Mouse (Mus musculus) cortical plate, adult 2 months (tissue): ENCODE results near the gene Ampd3. TPM values are rescaled to one million over a fixed set of nuclear protein-coding genes. Genes with fewer than 3 reads are reported as not detected.
A peak's percentile ranks its signal among the peaks of the same experiment; 100 is the strongest.

Experiments
- H3K27ac ChIP-seq: fragments of 200-500 bp; 2 replicates; pipeline ENCODE4 v1.5.1; 2012; ENCODE audit warnings: low read length, control low read depth, inconsistent platforms; ENCODE audit not compliant: insufficient read depth
- H3K4me1 ChIP-seq: fragments of 200-500 bp; 2 replicates; pipeline ENCODE4 v1.6.1; 2011; ENCODE audit warnings: low read length; ENCODE audit not compliant: control insufficient read depth, insufficient read depth
- H3K4me3 ChIP-seq: fragments of 200-500 bp; 2 replicates; pipeline ENCODE4 v1.5.1; 2011; ENCODE audit warnings: mild to moderate bottlenecking, low read length, control low read depth; ENCODE audit not compliant: insufficient read depth
- CTCF ChIP-seq: fragments of 200-500 bp; IDR thresholded peaks from 2 replicates; pipeline ENCODE4 v1.5.1; 2011; ENCODE audit warnings: mild to moderate bottlenecking, control low read depth, low read length; ENCODE audit not compliant: insufficient read depth; ENCODE audit errors: extremely low read depth
- POLR2A ChIP-seq: fragments of 200-500 bp; IDR thresholded peaks from 2 replicates; pipeline ENCODE4 v1.6.1; 2011; ENCODE audit warnings: mild to moderate bottlenecking, low read length, control low read depth; ENCODE audit not compliant: insufficient read depth; ENCODE audit errors: extremely low read depth
- polyA plus RNA-seq: library from polyadenylated mRNA; depleted of rRNA; stranded (reverse); fragments of >200 nt; gene quantifications from 2 replicates; pipeline ENCODE4 v1.2.3, GENCODE M21; 2012

Gene Ampd3
- polyA plus RNA-seq, 1 experiment: 22.0 TPM

DNA sequence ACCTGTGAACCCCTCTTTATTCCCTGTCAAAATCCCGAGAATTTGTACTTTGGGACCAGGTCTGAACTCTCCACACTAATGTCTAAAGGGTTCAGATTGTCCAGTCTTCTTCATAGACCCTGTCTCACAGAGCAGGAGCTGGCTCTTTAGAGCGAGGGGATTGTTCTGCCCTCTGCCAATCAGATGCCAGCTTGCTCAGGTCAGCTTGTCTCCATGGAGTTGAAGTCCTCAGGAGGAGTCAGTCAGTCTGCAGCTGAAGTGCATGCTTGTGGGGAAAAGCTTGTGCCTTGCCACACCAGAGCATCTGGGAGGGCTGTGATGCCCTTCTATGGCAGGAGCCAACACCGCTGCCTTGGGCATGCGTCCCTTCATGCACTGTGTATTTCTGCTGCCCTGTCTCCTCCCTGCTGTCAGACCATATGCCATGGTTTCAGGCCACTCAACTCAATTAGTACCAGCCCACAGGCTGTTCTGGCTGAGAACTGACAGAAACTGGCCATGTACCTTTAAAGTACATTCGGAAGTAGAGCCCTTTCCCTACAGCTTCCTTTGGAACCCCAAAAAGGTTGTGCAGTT is 5.3 kb upstream of the Ampd3 start:
- TF ChIP-seq CTCF (no peak), POLR2A (no peak)
- Histone ChIP-seq H3K4me3 (no peak overlapping the region), H3K4me1 (peaks cover under 1% of the 10 kb centered on the region; the same call in 1 of the 2 replicates), H3K27ac (no peak overlapping the region)

DNA sequence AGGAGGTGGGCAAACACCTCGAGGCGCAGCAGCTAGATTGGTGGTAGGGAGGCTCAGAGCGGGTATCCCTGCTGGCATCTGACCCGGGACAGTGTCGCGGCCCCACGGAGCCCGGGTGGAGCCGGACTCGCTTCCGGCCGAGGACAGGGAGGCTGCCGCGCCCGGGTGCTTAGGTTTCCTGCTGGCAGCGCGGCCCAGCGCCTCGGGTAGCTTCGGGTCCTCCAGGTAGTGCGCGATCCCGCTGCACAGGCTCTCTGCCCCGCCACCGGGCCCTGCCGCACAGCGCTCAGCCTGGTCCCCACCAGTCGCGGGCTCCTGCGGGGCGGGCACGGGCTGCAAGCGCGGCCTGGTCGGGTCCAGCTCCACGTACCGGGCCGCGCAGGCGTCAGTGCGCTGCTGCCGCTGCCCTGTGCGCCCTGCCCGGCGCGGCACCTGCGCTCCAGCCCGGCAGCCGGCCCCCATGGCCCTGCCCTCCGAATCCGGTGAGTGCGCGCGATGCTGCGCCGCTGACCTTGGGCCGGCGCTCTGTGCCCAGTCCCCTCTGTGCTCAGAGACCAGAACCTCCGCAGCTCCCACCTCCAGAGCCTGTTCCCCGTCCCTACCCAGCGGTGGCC is 552 bp downstream of the Ampd3 start:
- Histone ChIP-seq H3K27ac (peak overlapping the region; percentile 62), H3K4me1 (peaks cover 6% of the 10 kb centered on the region), H3K4me3 (peak overlapping the region; percentile 49)
- TF ChIP-seq CTCF (no peak), POLR2A (0 out of 2 replicates have a peak, but pooled peaks have one; percentile 4)

DNA sequence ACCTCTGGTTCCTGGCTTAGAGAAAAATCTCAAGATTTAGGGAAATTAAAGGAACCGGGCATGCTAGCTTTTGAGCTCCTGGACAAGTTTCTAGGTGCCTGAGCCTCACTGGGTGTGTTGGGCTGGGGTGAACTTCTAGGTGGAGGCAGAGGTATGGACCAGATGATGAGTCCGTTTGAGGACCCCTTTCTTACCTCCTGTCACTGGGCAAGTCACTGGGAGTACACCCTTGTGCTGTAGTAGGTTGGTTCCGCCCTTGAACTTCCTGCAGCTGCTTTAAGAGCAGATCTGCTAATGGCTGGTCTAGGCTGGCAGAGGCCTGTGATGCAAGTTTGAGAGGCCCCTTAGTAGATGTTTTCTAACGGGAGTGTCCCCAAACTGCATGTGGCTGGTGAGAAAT is 1.1 kb downstream of the Ampd3 start:
- TF ChIP-seq CTCF (no peak), POLR2A (no peak)
- Histone ChIP-seq H3K4me3 (peak overlapping the region; percentile 49), H3K27ac (peak overlapping the region; percentile 62), H3K4me1 (peaks cover 11% of the 10 kb centered on the region)

DNA sequence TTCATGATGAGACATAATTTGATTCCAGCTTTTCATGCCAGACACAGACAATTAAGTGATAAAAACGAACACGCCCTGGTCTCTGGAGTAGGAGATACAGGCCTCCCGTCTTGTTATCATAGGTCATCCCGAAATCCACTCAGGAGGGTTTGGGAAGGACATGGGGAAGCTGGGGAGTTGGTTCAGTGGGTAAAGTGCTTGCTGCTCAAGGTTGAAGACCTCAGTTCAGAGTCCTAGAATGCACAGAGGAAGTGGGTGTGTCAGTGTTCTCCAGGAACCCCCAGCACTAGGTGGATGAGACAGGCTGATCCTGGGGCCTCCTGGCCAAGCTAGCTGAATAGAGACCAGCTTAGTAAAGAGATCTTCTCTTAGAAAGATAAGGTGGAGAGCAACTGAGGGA is 2.9 kb downstream of the Ampd3 start:
- H3K4me1 ChIP-seq: peaks cover 12% of the 10 kb centered on the region
- H3K4me3 ChIP-seq: no peak overlapping the region
- no peak overlapping the region for H3K27ac ChIP-seq
- no peak for TF ChIP-seq POLR2A
- no peak for TF ChIP-seq CTCF

DNA sequence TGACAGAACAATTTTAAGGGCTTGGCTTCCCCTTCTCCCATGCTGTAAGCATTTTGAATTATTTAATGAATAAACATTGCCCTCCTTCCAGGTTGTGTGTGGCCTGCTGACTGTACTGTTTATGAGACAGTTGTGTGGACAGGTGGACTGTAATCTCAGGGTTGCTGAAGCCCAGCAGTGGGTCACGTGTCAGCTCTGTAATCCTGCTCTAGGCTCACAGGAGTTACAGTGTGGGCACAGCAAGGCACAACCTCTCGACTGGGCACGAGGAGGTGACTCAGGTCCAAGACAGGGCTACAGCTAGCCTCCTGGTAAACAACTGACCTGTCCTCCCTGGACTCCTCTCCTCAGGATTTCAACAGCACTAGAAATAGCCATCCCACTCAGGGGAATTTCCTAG is 4.3 kb downstream of the Ampd3 start:
- no peak overlapping the region for H3K27ac ChIP-seq
- peaks cover 12% of the 10 kb centered on the region for H3K4me1 ChIP-seq
- no peak overlapping the region for H3K4me3 ChIP-seq
- TF ChIP-seq CTCF: no peak
- no peak for TF ChIP-seq POLR2A

DNA sequence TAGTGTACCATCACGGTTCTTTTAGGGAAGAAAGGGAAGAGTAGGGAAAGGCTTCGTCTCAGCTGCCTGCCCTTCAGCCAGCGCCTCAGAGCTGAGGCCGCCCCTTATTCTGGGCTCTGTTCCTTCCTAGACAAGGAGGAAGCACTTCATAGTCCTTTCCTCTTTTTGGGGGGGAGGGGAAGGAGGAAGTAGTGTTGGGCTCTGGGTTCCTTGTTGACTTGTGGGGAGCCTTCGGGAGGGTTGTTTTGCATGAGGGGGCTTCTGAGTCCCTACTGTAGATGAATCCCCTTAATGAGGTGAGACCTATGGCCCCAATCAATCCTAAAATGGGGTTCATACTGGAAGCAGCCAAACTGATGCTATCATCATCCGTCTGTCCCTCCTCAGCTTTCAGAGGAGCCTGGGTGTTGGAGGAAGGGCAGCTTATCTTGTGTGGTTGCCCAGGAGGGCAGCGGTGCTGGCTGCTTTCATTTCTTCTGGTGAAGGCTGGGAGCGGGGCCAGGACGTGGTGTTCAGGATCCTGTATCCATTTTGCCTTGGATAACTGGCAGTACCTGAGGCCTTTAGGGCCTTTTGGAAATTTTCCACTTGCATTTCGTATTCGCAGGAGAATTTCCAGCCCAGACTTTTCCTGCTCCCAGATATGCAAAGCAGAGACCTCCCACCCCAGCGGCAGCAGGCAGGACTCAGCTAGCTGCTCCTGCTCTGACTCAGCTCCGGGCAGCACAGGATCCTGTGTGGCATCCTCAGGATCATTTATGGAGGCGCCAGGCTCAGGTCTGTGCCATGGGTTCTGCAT is 5.4 kb downstream of the Ampd3 start:
- Histone ChIP-seq H3K27ac (peak overlapping the region; percentile 86), H3K4me3 (peak overlapping the region; percentile 24), H3K4me1 (peaks cover 9% of the 10 kb centered on the region)
- TF ChIP-seq CTCF (no peak), POLR2A (0 out of 2 replicates have a peak, but pooled peaks have one; percentile 26)

DNA sequence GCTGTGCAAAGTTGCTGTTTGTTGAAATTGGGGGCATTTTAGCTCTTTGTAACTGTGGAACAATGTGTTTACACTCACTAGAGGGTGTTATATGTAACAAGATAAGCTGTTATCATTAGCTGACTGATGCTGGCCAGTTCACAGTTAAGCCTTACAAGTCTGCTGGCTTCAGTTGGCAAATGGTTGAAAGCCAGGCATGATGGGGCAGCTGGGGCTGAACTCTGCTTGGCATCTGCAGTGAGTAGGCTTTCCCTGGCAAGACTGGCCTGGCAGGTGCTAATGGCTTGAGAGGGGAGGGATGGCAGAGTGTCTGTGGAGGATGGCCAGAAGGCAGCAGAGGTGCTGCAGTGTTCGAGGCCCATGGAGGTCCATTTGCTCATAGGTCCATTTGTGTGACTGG is 6.1 kb downstream of the Ampd3 start:
- H3K27ac ChIP-seq: peak overlapping the region; percentile 86
- peak overlapping the region; percentile 24 for H3K4me3 ChIP-seq
- H3K4me1 ChIP-seq: peaks cover 9% of the 10 kb centered on the region
- TF ChIP-seq CTCF: no peak

DNA sequence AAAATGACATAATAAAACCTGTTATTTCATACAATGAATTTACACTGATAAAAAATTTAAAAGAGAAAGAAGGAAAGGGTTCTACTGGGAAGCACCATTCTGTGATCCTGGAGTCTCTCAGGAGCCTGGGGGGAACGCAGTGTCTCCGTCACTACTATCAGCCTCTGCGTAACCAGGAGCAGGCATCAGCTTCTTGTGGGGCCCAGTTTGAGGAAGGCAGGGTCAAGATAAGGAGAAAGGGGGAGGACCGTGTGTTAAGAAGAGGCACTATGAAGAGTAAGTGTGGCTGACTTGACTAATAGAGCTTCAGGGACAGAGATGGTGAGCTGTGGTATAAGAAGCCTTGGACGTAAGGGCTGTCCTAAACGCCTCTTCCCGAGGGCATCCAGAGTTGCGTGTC is 6.7 kb downstream of the Ampd3 start:
- TF ChIP-seq POLR2A (no peak), CTCF (no peak)
- Histone ChIP-seq H3K4me3 (peak overlapping the region; percentile 9; the same call in 1 of the 2 replicates), H3K4me1 (peaks cover 13% of the 10 kb centered on the region), H3K27ac (no peak overlapping the region)

DNA sequence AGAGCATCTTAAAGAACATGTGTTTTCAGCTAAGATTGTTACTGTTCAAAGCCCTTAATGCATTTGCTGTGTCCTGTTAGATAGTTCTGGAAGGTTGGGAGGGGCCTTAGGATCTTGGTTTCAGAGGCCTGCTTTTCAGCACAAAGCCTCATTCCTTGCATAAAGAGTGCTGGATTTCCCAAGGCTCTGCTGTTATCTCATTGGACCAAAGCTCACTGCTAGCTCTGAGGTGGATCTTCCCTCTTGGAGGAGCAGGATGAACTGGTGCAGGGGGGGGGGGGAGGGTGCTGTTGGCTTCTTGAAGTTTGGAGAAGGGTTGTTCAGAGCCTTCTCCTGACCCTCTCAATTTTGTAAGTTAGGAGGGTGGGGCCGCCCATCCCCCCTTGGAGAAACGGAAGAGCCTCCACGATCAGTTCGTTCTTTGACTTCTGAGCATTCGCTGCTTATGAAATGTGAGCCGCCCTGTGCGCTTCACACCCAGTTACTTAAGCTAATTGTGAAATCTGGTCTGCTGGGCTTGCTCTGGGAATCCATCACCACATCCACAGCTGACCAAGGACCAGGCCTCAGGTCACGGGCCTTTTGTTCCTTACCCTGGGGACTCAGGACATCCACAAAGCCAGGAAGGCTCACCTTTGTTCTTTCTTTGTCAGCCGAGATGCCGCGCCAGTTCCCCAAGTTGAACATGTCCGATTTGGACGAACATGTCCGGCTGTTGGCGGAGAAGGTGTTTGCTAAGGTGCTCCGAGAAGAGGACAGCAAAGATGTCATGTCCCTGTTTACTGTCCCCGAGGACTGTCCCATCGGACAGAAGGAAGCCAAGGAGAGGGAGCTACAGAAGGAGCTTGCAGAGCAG is 9.4 kb downstream of the Ampd3 start:
- Histone ChIP-seq H3K4me1 (peaks cover 21% of the 10 kb centered on the region), H3K27ac (no peak overlapping the region), H3K4me3 (no peak overlapping the region)
- TF ChIP-seq POLR2A: no peak
- no peak for TF ChIP-seq CTCF
